Mouse (Mus musculus) hindbrain, embryonic 10.5 days (tissue): Measurements from ENCODE around the gene Eps8l2. TPM values are rescaled to one million over a fixed set of nuclear protein-coding genes. Genes with fewer than 3 reads are reported as not detected.
A peak's percentile ranks its signal among the peaks of the same experiment; 100 is the strongest.

Experiments used
- DNase-seq: peaks from one replicate; pipeline ENCODE4 v3.0.0-alpha.2; 2017; ENCODE audit warnings: low spot score
- H3K27ac ChIP-seq: fragments of 300-500 bp; sonication (generic); 2 replicates; pipeline ENCODE4 v1.5.1; 2016; ENCODE audit warnings: mild to moderate bottlenecking, moderate library complexity
- H3K27me3 ChIP-seq: fragments of 300-500 bp; sonication (generic); 2 replicates; pipeline ENCODE4 v1.6.1; 2016; ENCODE audit warnings: mild to moderate bottlenecking; ENCODE audit not compliant: poor library complexity, insufficient read depth, severe bottlenecking
- H3K36me3 ChIP-seq: fragments of 300-500 bp; sonication (generic); 2 replicates; pipeline ENCODE4 v1.6.1; 2016; ENCODE audit warnings: mild to moderate bottlenecking, moderate library complexity
- H3K4me1 ChIP-seq: fragments of 300-500 bp; sonication (generic); replicated peaks from 2 replicates; pipeline ENCODE4 v1.6.1; 2016; ENCODE audit warnings: mild to moderate bottlenecking
- H3K4me3 ChIP-seq: fragments of 300-500 bp; sonication (generic); 2 replicates; pipeline ENCODE4 v1.5.1; 2016; ENCODE audit warnings: mild to moderate bottlenecking, moderate library complexity
- H3K9me3 ChIP-seq: fragments of 300-500 bp; sonication (generic); 2 replicates; pipeline ENCODE4 v1.6.1; 2016; ENCODE audit warnings: mild to moderate bottlenecking, moderate library complexity
- WGBS: fragments of 180-500 bp; shearing (Covaris S2); methylation state at CpG from one replicate; pipeline ENCODE4 v1.1.7; 2016; 5-methylcytosine and 5-hydroxymethylcytosine counted together
- polyA plus RNA-seq: library from polyadenylated mRNA; unstranded; fragments of >200 nt; fragmentation: Nextera tagmentation; extraction: Ambion mirVana; gene quantifications from 2 replicates; pipeline ENCODE4 v1.2.1, GENCODE M21; 2016

Gene Eps8l2
- polyA plus RNA-seq, 1 experiment from 2014 or later: 6.7 TPM

- Histone ChIP-seq H3K27me3 (no peaks in the 10 kb centered on the region), H3K9me3 (no peaks in the 10 kb centered on the region), H3K4me3 (no peak overlapping the region), H3K27ac (no peak overlapping the region), H3K36me3 (peaks cover 100% of the 10 kb centered on the region), H3K4me1 (no peaks in the 10 kb centered on the region)
- peak; percentile 20 for DNase-seq
- 81% methylated on average over 5 of the region's 5 CpGs for WGBS
Observed at GRCm38 (mm10) chr7:141315974-141316373, 22.7 kb upstream of the Eps8l2 start.

GRCm38 (mm10) chr7:141317619-141318132 lies 21.0 kb upstream of the Eps8l2 start:
- Histone ChIP-seq H3K4me1 (no peaks in the 10 kb centered on the region), H3K9me3 (no peaks in the 10 kb centered on the region), H3K36me3 (peaks cover 100% of the 10 kb centered on the region), H3K27ac (no peak overlapping the region), H3K4me3 (no peak overlapping the region), H3K27me3 (no peaks in the 10 kb centered on the region)
- no peak for DNase-seq
- WGBS: 75% methylated on average over 1 of the region's 1 CpGs

- H3K36me3 ChIP-seq: peaks cover 100% of the 10 kb centered on the region
- no peak overlapping the region for H3K27ac ChIP-seq
- no peak overlapping the region for H3K4me3 ChIP-seq
- no peaks in the 10 kb centered on the region for H3K9me3 ChIP-seq
- 80% methylated on average over 2 of the region's 2 CpGs for WGBS
- peaks cover 3% of the 10 kb centered on the region; the same call in 1 of the 2 replicates for H3K4me1 ChIP-seq
- no peaks in the 10 kb centered on the region for H3K27me3 ChIP-seq
- DNase-seq: no peak
Observed at GRCm38 (mm10) chr7:141319446-141319845, 19.2 kb upstream of the Eps8l2 start.

- Histone ChIP-seq H3K27me3 (no peaks in the 10 kb centered on the region), H3K36me3 (peaks cover 51% of the 10 kb centered on the region), H3K4me3 (no peak overlapping the region), H3K27ac (no peak overlapping the region), H3K4me1 (peaks cover 40% of the 10 kb centered on the region), H3K9me3 (no peaks in the 10 kb centered on the region)
- WGBS: 91% methylated on average over 1 of the region's 1 CpGs
- no peak for DNase-seq
Observed at GRCm38 (mm10) chr7:141324686-141325085, 14.0 kb upstream of the Eps8l2 start.

- Histone ChIP-seq H3K36me3 (peaks cover 30% of the 10 kb centered on the region), H3K9me3 (no peaks in the 10 kb centered on the region), H3K4me3 (peak overlapping the region; percentile 71), H3K27me3 (no peaks in the 10 kb centered on the region), H3K27ac (peak overlapping the region; percentile 99), H3K4me1 (peaks cover 40% of the 10 kb centered on the region)
- peak; percentile 13 for DNase-seq
- WGBS: 7% methylated on average over 35 of the region's 35 CpGs
Observed at GRCm38 (mm10) chr7:141326546-141327446, 11.9 kb upstream of the Eps8l2 start.

GRCm38 (mm10) chr7:141327469-141328372 lies 11.0 kb upstream of the Eps8l2 start, which contains the start of the genes Deaf1 and Tmem80:
Deaf1 (minus strand) TSS chr7:141327690.
Tmem80 (plus strand) TSS chr7:141327739.
- H3K27me3 ChIP-seq: no peaks in the 10 kb centered on the region
- H3K4me3 ChIP-seq: peak within 1 kb of the TSS; percentile 71
- under 1% methylated on average over 105 of the region's 105 CpGs for WGBS
- H3K27ac ChIP-seq: peak within 1 kb of the TSS; percentile 99
- no peaks in the 10 kb centered on the region for H3K9me3 ChIP-seq
- H3K4me1 ChIP-seq: peaks cover 40% of the 10 kb centered on the region
- DNase-seq: peak; percentile 98
- peaks cover 28% of the 10 kb centered on the region for H3K36me3 ChIP-seq

GRCm38 (mm10) chr7:141328373-141328990 lies 10.2 kb upstream of the Eps8l2 start:
- Histone ChIP-seq H3K4me1 (peaks cover 40% of the 10 kb centered on the region), H3K36me3 (peaks cover 28% of the 10 kb centered on the region), H3K9me3 (no peaks in the 10 kb centered on the region), H3K27me3 (no peaks in the 10 kb centered on the region), H3K27ac (peak overlapping the region; percentile 99), H3K4me3 (peak overlapping the region; percentile 71)
- 20% methylated on average over 24 of the region's 24 CpGs for WGBS
- peak; percentile 9 for DNase-seq

- no peak overlapping the region for H3K4me3 ChIP-seq
- no peak for DNase-seq
Observed at GRCm38 (mm10) chr7:141330706-141331105, 8.0 kb upstream of the Eps8l2 start.

GRCm38 (mm10) chr7:141331990-141332389 lies 6.7 kb upstream of the Eps8l2 start:
- DNase-seq: no peak
- Histone ChIP-seq H3K9me3 (no peaks in the 10 kb centered on the region), H3K27ac (no peak overlapping the region), H3K36me3 (peaks cover 43% of the 10 kb centered on the region), H3K4me1 (peaks cover 14% of the 10 kb centered on the region), H3K27me3 (no peaks in the 10 kb centered on the region), H3K4me3 (no peak overlapping the region)
- 82% methylated on average over 6 of the region's 6 CpGs for WGBS

More at GRCm38 (mm10) chr7:141330706-141331105, 8.0 kb upstream of the Eps8l2 start:
- Histone ChIP-seq H3K36me3 (peaks cover 37% of the 10 kb centered on the region), H3K27me3 (no peaks in the 10 kb centered on the region), H3K4me1 (peaks cover 27% of the 10 kb centered on the region), H3K9me3 (no peaks in the 10 kb centered on the region), H3K27ac (no peak overlapping the region)

GRCm38 (mm10) chr7:141335044-141335579 lies 3.6 kb upstream of the Eps8l2 start:
- H3K27ac ChIP-seq: no peak overlapping the region
- H3K9me3 ChIP-seq: no peaks in the 10 kb centered on the region
- peaks cover 28% of the 10 kb centered on the region for H3K27me3 ChIP-seq
- H3K36me3 ChIP-seq: peaks cover 43% of the 10 kb centered on the region
- peaks cover 27% of the 10 kb centered on the region for H3K4me1 ChIP-seq
- no peak for DNase-seq
- no peak overlapping the region for H3K4me3 ChIP-seq
- WGBS: 81% methylated on average over 2 of the region's 2 CpGs

- 91% methylated on average over 4 of the region's 4 CpGs for WGBS
- peaks cover 43% of the 10 kb centered on the region for H3K36me3 ChIP-seq
Observed at GRCm38 (mm10) chr7:141335682-141336081, 3.0 kb upstream of the Eps8l2 start.

GRCm38 (mm10) chr7:141336296-141336695 lies 2.4 kb upstream of the Eps8l2 start:
- Histone ChIP-seq H3K4me3 (no peak overlapping the region), H3K36me3 (peaks cover 43% of the 10 kb centered on the region), H3K9me3 (no peaks in the 10 kb centered on the region), H3K4me1 (peaks cover 32% of the 10 kb centered on the region), H3K27ac (no peak overlapping the region), H3K27me3 (peaks cover 38% of the 10 kb centered on the region)
- no peak for DNase-seq
- WGBS: 86% methylated on average over 3 of the region's 3 CpGs

More at GRCm38 (mm10) chr7:141335682-141336081, 3.0 kb upstream of the Eps8l2 start:
- Histone ChIP-seq H3K4me1 (peaks cover 32% of the 10 kb centered on the region), H3K4me3 (no peak overlapping the region), H3K27ac (no peak overlapping the region), H3K9me3 (no peaks in the 10 kb centered on the region), H3K27me3 (peaks cover 33% of the 10 kb centered on the region)
- no peak for DNase-seq
